Mouse (Mus musculus): Measurements from ENCODE around the gene Kif1b.
"Not testable (repeated sequence)": the region's sequence is repeated elsewhere in the genome, so short reads cannot be mapped to it uniquely, and the experiment has no call there.

Gene Kif1b

DNA sequence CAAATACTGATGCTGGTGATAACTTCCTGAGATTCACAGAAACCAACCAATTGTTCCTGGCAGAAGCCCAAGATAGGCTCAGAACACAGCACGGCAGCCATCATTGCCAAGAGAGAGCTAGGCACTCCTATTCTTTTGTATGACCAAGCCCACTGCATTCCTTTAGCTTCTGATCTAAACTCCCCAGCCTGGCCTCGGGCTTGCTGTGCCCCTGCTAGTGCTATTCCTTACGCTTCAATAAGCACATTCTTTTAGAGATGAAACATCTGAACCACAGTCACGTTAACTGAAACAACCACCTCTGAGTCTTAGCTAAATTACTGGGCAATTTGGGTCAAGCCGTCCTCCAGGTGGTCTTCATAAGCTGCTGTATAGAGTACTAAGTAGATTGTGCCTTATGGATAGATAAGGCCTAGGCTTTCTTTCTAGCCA lies 87.4 kb downstream of the Kif1b start:
- DNase-seq (ENCODE audit: low spot score) = peak; percentile 22

DNA sequence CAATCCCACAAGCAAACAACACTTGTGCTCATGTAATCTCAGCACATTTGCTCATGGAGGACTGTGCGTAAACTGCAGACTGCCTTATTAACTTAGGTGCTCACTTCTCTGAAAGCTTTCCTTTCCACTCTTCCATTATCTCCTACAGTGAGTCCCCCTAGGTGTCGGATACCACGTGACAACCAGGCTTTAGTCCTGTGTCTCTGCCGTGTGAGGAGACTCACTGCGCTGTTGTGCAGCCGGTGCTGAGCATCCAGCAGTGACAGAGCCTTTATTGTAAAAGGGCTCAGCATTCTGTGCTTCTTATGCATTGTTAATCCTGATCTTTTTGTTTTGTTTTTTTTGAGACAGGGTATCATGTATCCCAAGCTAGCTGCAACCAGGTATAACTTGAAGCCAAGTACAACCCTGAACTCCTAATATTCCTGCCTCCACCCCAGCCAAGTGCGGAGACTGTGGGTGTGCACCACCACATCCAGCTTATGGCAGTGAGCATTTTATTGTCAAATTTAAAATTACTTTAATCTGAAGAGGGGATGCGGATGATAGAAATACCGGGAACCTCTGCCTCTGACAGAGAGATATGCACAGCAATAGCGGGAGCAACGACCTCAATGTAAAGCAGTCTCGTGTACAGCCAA lies 88.0 kb downstream of the Kif1b start:
- no peak for DNase-seq (ENCODE audit: low spot score)

DNA sequence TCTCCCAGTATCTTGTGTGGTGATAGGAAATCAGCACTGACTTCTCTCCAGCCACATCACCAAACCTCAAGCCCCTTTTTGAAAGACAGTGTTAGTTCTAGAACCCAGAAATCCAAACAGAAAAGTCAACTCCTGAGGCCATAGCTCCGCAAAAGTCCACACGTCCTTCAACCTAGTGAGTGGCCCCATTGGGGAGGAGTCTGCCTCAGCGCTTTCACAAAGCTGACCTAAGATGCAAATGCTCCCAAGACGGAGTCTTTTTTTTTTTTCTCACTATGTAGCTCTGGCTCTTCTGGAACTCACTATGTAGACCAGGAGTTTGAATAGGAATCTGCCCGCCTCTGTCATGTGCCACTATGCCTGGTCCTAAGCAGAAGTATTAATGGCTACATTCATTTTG lies 89.0 kb downstream of the Kif1b start:
- no peak for DNase-seq (ENCODE audit: low spot score)

DNA sequence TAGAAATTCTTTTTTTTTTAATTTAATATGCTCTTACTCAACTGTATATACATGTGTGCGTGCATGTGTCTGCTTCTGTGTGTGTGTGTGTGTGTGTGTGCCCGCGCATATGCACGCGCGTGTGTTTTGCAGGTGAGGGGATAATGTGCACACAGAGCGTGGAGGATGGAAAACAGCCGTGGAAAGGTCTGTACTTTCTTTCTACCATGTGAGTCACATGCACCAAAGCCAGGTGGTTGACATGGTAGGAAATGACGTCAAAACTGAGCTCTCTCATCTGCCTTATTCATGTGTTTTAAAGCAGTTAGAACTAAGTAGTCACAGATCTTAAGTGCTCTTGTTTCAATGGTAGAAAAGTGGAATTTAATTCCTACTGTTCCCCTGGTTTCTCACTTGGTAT lies 91.5 kb downstream of the Kif1b start:
- no peak for DNase-seq (ENCODE audit: low spot score)

DNA sequence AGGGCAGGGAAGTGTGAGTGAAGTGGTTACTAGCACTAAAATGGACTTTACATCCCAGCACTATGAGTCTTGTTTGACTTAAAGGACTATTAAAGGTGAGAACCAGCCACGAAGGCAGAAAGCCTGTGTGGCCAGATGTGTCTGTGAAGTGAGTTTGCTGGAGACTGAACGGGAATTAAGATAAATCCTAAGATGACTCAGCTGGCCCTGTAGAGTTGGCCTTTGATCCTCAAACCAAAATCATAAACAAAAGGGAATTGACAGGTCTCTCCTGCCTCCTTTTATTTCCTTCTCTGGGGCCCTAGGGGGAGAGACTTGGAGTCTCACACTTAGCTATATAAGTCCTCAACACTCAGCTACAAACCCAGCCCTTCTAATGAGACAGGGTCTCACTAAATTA lies 92.1 kb downstream of the Kif1b start:
- DNase-seq (ENCODE audit: low spot score) = no peak

DNA sequence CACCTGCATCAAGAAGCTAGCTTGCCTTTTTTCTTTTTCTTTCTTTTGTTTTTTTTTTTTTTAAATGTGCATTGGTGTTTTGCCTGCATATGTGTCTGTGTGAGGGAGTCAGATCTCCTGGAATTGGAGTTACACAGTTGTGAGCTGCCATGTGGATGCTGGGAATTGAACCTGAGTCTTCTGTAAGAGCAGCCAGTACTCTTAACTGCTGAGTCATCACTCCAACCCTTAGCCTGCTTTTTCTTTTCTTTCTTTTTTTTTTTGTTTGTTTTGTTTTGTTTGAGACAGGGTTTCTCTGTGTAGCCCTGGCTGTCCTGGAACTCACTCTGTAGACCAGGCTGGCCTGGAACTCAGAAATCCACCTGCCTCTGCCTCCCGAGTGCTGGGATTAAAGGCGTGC lies 93.0 kb downstream of the Kif1b start:
- not testable (repeated sequence) for DNase-seq (ENCODE audit: low spot score)

DNA sequence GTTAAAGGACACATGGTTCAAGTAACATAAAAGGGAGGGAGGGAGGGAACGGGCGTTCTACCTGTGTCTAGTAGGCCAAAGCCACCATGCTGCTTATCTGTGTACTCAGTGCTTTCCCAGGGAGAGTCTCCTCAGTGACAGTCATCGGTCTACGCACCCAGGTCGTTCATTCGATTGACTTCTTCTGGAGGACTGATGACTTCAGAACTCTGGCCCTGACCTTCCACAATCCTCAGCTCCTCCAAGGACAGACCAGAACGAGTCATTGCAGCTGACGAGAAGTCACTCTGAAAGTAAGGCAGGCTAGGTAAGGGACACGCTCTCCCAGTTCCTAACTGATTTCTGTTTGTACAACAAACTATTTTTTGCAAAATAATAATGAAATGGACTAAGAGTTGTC lies 94.0 kb downstream of the Kif1b start:
- DNase-seq (ENCODE audit: low spot score) = no peak

DNA sequence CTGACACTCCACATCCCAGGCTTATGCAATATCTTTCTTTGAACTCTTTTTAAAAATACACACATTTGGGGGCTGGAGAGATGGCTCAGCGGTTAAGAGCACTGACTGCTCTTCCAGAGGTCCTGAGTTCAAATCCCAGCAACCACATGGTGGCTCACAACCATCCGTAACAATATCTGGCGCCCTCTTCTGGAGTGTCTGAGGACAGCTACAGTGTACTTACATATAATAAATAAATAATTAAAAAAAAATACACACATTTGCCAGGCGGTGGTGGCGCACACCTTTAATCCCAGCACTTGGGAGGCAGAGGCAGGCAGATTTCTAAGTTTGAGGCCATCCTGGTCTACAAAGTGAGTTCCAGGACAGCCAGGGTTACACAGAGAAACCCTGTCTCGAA lies 96.1 kb downstream of the Kif1b start:
- DNase-seq (ENCODE audit: low spot score) = not testable (repeated sequence)

DNA sequence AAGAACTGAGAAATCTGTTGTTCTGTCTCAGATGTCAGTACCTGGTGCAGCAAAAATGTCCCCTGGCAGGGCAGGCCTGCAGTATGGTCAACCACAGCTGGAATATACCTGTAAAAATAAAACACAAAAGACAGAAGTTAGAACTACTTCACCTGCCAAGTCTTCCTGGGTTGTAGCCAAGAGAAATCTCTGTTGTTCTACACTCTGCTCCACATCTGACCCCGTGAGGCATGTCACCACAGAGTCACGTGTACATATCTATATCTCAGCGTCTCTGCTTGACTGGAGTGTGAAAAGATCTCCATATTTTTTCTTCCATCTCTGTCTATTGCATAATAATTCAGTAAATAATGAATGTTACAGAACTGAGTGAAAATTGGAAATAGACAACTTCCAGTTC lies 105.0 kb downstream of the Kif1b start:
- DNase-seq (ENCODE audit: low spot score) = no peak

DNA sequence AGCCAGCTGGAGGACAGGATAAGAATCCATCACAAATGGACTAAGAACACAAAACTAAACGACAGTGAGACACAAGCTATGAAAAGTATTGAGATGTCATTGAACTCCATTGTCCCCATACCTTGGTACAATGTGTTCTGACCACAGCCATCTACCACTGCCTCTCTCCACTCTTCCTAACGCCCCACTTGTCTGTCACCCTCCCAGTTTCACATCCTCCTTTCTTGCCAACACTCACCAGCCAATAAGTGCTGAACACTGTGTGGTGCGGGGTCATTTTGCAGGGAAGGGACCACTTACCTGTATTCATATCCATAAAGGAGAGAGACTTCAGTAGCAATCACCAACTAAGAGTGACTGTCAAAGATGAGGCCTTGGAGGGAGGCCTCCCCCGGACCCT lies 106.4 kb downstream of the Kif1b start:
- DNase-seq (ENCODE audit: low spot score) = no peak

DNA sequence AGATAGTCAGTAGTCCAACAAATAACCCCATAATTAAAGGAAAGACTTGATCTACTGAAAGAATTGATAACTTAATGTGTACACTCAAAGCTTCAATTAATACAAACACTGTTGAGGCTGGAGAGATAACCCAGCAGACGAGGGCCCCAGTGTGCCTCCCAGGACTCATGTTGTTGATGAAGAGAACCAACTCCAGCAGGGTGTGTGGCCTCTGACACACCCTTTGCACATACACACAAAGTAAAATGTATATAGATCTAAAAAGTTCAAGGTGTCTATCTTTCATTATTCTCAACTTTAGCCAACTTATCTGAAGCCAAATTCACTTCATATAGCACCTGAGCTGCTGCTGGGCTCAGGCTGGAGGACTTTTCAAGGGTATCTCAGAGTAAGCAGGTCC lies 110.3 kb downstream of the Kif1b start:
- no peak for DNase-seq (ENCODE audit: low spot score)

DNA sequence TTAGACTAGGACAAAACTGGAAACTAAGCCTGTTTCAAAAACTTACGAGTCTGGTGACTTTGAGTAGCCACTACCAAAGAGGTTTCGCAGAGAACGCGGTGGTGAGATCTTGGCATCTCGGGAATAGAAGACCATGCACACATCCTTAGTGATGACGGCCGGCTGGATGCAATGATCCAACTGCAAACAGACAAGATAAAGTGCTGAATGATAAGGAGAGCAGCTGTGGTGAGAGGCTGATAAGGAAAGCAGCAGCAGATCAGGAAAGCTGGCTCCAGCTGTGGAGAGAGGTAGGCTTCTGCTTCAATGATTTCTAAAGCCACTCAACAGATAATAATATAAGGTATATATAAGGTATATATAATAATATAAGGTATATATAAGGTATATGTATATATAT lies 116.4 kb downstream of the Kif1b start:
- DNase-seq (ENCODE audit: low spot score) = no peak

DNA sequence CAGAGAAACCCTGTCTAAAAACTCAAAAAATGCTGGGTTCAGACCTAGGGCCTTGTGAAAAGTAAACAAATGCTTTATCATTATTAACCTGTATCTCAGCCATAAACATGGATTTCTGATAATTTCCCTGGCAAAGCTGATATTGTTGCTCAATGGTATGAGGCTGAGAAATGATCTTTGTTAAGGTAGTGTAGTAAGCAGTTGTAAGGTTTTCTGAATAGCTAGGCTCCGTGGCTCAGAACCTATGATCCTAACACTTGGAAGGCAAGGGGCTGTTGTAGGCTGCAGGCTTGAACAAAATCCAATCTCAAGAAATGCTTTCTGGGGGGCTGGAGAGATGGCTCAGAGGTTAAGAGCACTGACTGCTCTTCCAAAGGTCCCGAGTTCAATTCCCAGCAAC lies 118.9 kb downstream of the Kif1b start:
- no peak for DNase-seq (ENCODE audit: low spot score)

DNA sequence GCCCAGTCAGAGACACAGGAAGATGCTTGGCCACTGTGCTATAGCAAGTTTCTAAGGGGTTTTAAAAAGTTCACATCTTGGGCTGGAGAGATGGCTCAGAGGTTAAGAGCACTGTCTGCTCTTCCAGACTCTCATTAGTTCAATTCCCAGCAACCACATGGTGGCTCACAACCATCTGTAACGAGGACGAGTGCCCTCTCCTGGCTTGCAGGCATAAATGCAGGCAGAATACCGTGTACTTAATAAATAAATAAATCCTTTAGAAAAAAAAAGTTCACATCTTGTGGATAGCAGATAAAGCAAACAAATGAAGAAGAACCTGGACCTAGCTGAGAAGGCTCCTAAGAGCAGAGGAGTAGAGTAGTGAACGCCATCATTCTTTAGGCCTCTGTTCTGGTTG lies 124.7 kb downstream of the Kif1b start:
- no peak for DNase-seq (ENCODE audit: low spot score)

DNA sequence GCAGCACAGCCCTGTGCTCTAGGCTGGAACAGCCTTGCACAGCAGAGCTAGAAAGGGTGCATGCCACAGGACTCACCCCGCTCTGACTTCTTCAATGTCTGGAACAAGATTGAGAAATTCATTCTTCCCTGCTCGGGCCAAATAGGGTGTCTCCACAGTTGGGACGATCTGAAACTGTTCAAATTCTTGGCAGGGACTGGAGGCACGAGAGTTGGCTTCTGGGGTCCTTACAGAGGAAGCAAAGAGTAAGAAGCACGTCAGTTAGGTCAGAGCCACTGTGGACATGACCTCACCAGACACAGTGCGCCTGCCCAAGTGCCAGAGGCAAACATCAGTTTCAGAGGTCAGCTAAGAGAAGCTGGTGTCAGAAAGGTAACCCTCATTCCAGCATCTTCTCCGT lies 125.3 kb downstream of the Kif1b start:
- DNase-seq (ENCODE audit: low spot score) = no peak

DNA sequence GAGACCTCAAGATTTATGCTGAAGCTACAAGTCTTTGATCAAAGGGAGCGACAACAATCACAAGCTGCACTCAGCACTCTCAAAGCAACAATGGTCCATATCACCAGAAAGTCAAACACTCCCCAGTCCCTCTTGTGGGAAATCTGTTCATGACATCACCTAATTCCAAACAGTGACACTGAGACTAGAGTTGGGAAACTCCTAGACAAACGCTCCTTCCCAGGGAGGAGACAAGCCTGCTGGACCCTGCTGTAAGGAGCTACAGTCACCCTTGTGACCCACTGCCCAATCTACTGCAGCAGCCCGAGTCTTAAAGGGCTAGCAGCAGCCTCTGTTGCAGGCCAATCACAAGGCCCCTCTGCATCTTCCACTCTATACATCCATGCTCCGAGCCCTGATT lies 127.9 kb downstream of the Kif1b start:
- DNase-seq (ENCODE audit: low spot score) = no peak

DNA sequence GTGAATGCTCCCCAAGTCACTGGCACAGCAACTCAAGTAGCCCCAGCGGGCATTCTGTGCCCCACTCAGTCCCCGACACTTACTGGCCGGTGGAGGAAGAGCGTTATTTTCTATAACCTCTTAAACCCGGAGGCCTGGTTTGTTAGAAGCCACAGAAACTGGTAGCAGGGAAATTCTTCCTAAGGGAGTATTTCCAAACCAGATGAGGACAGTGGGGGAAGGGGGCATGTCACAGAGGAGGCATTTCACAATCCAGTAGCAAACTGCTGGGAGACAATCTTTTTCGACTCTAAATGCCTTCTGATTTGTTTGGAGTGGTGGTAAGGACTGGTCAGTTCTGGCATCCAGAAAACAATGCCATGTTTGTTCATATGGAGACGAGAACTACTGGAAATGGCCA lies 128.3 kb downstream of the Kif1b start:
- DNase-seq (ENCODE audit: low spot score) = no peak

DNA sequence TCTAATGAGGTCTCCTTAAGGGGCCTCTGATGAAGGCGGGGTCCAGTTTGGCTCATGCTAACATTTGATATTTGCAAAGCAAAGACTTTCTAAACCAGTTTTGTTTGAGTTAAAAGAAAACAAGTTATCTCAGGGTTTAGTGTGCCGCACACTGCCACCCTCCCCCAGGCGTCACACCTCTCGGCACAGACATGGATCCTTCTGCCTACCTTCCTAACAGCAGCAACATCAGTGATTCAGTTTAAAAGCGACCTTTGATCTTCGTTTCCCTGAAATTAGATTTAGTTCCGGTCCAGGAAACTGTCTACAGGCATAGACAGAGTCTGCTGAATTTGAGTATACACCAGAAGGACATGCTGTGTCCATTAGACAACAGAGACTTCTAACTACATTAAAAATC lies 129.2 kb downstream of the Kif1b start:
- DNase-seq (ENCODE audit: low spot score) = no peak

DNA sequence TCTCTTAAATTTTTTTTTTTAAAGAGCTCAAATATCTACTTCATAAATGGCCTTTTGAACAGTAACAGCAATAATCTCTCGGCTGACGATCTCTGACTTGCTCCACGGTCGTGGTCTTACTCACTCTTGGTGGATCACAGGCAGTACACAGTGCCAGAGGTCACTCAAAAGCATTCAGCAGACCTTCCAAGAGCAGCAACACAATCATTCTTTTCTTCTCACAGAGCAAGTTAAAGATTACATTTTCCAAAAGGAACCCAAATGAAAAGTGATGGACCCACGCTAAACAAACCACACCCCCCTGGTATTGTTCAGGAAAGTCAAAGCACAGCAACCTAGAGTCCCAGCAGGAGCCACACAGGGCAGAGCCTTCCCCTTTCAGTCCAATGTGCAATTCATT lies 130.4 kb downstream of the Kif1b start:
- DNase-seq (ENCODE audit: low spot score) = no peak

DNA sequence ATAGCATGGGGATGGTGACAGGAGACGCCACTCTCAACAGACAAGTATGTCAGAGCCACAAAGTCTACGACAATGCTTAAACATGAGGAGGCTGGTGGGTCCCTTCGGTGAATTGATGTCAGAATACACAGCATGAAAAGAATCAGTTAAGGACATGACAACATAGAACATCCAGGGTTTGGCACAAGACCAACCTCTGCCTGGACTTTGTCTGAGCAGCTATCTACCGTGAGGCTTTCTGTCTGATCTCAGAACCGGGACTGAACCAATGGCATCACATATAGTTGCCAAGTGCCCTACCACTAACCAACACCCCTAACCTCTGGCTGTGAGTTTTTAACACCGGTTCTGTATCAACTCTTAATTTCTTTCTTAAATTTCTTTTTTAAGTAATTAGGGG lies 130.8 kb downstream of the Kif1b start:
- DNase-seq (ENCODE audit: low spot score) = no peak

DNA sequence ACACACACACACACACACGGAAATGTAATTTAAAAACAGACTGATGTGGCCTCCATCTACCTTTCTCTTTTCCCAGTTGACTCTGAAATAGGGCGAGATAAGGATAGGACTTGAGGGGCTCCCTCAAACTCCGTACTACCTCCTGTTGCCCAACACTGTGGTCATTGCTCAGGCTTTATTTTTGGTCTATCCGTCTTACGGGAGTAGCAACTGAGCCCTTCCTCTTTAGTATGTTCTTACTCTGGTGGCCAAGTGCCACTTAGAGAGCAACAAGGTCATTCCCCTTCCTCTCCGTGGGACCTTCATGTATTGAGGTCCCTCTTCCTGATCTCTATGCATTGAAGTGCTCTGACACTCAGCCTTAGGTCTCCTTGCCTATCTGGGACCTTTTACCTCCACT lies 133.8 kb downstream of the Kif1b start:
- no peak for DNase-seq (ENCODE audit: low spot score)

DNA sequence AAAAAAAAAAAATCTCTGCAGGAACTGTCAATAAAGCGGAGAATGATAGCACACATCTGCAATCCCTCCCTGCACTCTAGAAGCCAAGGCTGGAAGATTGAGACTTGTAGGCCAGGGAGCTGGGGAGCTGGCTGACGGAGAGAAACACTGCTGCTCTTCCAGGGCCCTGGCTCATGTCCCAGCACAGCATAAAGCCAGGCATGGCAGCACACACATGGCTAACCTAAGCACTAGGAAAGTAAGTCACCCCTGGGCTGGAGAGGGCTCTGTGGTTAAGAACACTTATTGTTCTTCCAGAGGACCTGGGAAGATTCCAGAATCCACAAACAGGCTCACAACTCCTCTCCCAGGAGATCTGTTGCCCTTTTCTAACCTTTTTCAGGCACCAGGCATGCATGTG lies 134.8 kb downstream of the Kif1b start:
- DNase-seq (ENCODE audit: low spot score) = no peak

DNA sequence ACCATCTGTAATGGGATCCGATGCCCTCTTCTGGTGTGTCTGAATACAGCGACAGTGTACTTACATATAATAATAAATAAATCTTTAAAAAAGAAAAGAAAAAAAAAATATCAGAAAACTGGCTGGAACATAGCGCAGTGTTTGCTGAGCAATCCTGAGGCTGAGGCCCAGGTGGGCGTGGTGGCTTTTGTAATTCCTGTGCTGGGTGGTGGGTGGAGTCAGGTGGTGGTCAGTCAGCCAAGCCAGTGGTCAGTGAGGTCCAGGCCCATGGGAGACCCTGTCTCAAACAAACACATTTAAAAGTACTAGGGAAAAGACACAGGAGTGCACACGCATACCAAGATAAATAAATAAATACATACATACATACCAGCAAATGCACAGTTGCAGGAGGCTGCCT lies 135.4 kb downstream of the Kif1b start:
- no peak for DNase-seq (ENCODE audit: low spot score)

DNA sequence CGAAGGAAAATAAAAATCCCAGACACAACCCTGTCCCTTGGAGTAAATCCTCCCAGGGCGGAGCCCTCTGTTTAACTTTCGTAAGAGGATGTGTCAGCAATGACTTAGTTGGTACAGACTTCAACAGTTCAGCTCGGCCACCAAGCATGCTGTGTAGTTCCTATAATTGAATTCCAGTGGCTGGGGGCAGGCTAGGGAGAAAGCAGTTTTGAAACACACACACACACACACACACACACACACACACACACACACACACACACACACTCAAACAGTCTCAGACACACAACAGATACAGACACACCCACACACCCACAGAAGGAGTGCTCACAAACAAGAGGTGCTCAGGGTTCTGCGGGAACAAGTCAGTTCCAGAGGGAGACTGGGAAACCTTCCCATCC lies 135.9 kb downstream of the Kif1b start:
- no peak for DNase-seq (ENCODE audit: low spot score)

DNA sequence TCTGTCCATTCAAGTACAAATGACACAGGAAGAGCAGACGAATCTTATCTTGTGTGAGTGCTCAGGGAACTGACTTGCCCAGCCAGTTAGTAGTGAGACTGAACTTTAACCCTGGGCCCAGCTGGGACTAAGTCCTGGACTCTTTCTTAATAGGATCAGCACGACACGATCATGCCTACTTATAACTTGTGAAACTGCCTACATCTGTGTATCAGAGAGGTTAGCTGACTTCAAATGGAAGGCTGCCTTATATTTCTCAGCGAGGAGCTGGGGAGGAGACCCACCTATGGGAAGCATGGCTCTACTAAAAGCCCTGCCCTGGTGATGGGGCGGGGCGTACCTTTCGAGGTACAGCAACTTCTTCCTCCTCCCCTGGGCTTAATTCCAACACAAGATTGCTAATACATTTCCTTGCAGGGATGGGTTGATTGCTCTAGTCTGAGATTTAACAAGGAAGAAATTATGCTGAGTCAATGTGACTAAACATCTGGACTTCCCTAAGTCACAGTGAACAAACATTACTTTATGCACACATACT lies 137.0 kb downstream of the Kif1b start:
- DNase-seq (ENCODE audit: low spot score) = no peak
